ENCODE assay signal across 8 mouse cellular contexts in the genomic region with DNA sequence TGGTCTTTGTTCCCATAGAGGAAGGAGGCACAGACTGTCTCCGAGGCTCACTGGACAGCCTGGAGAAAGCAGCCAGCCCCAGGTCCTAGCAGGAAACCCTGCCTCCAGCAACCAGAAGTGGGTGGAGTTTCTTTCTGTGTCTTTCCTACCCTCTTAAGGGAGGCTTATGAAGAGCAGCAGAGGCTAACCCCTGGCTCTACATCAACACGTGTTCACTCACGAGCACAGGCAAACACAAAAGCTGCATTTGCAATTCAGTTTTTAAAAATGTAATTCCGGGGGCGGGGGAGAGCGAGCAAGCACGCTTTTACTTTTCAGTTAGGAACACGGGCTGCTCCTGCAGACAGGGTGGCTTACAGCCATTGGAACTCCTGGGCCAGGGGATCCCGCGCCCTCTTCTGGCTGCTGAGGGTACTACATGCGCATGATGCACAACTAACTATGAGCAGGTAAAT. TPM values are rescaled to one million over a fixed set of nuclear protein-coding genes. Genes with fewer than 3 reads are reported as not detected.
DNase-seq lines count a peak whose midpoint lies in the region; ATAC-seq and TF ChIP-seq lines count a peak whose summit lies in the region.

No protein-coding gene starts in this region.

- WGBS in bone marrow, adult 2 months: under 1% methylated on average over 11 of the region's 11 CpGs
- 2% methylated on average over 11 of the region's 11 CpGs for WGBS in heart, embryonic 10.5 days
- 1% methylated on average over 11 of the region's 11 CpGs for WGBS in kidney, embryonic 14.5 days
- 0% methylated on average over 11 of the region's 11 CpGs for WGBS in limb, embryonic 15.5 days
- WGBS in midbrain, embryonic 16.5 days: under 1% methylated on average over 11 of the region's 11 CpGs

- peak; percentile 61 for ATAC-seq in erythroblast, adult 5-6 weeks (replicated peaks; ENCODE audit: low FRiP score, poor library complexity, severe bottlenecking)
- ATAC-seq in kidney, embryonic 14.5 days (ENCODE audit: low FRiP score, low TSS enrichment): peak; percentile 68
- ATAC-seq in limb, embryonic 15.5 days (ENCODE audit: insufficient number of reproducible peaks, low FRiP score, low TSS enrichment, low read depth): 0 out of 2 replicates have a peak, but pooled peaks have one; percentile 36
- ATAC-seq in midbrain, embryonic 16.5 days: no peak

- TF ChIP-seq CTCF in bone marrow, adult 2 months (IDR thresholded peaks at IDR 0.05; ENCODE audit: control insufficient read depth, insufficient read depth, low read length): peak; percentile 93

- peak; percentile 64 for DNase-seq in 3T3-L1 (ENCODE audit: low read depth, low spot score)
- DNase-seq in heart, embryonic 10.5 days (ENCODE audit: low spot score): peak; percentile 91
- DNase-seq in spleen, postnatal 36 days (ENCODE audit: low spot score in 2 of 2): peak; percentile 71 to 78

- H3K27ac ChIP-seq in bone marrow, adult 2 months (ENCODE audit: control insufficient read depth, insufficient read depth, low read depth, low read length, poor library complexity): no peak overlapping the region
- peak overlapping the region; percentile 82 for H3K27ac ChIP-seq in heart, embryonic 10.5 days
- H3K27ac ChIP-seq in kidney, embryonic 14.5 days (ENCODE audit: low read depth, low read length): peak overlapping the region; percentile 63; the same call in 1 of the 2 replicates
- peak overlapping the region; percentile 81 for H3K27ac ChIP-seq in limb, embryonic 15.5 days
- H3K27ac ChIP-seq in midbrain, embryonic 16.5 days (ENCODE audit: low read length): no peak overlapping the region

- H3K4me3 ChIP-seq in bone marrow, adult 2 months (replicated peaks; ENCODE audit: control insufficient read depth, low read depth, low read length): peak overlapping the region; percentile 54
- H3K4me3 ChIP-seq in heart, embryonic 10.5 days: peak overlapping the region; percentile 53
- peak overlapping the region; percentile 36 for H3K4me3 ChIP-seq in kidney, embryonic 14.5 days (ENCODE audit: low read length)
- H3K4me3 ChIP-seq in limb, embryonic 15.5 days: peak overlapping the region; percentile 37
- no peak overlapping the region for H3K4me3 ChIP-seq in midbrain, embryonic 16.5 days (ENCODE audit: low read depth, low read length)

- no peaks in the 10 kb centered on the region for H3K9me3 ChIP-seq in heart, embryonic 10.5 days
- H3K9me3 ChIP-seq in kidney, embryonic 14.5 days (ENCODE audit: control insufficient read depth, low read length): no peaks in the 10 kb centered on the region
- H3K9me3 ChIP-seq in limb, embryonic 15.5 days: no peaks in the 10 kb centered on the region
- H3K9me3 ChIP-seq in midbrain, embryonic 16.5 days (replicated peaks; ENCODE audit: control insufficient read depth, low read length, poor library complexity, severe bottlenecking): no peaks in the 10 kb centered on the region

- H3K4me2 ChIP-seq in kidney, embryonic 14.5 days (replicated peaks; ENCODE audit: low read depth, low read length): peak overlapping the region; percentile 49
- H3K4me2 ChIP-seq in limb, embryonic 15.5 days: peak overlapping the region; percentile 51
- peak overlapping the region; percentile 26; the same call in 1 of the 2 replicates for H3K4me2 ChIP-seq in midbrain, embryonic 16.5 days (ENCODE audit: low read length)

- no peaks in the 10 kb centered on the region for H3K27me3 ChIP-seq in heart, embryonic 10.5 days (ENCODE audit: insufficient read depth, poor library complexity, severe bottlenecking)
- H3K27me3 ChIP-seq in kidney, embryonic 14.5 days (ENCODE audit: control insufficient read depth, insufficient read depth, low read length): no peaks in the 10 kb centered on the region
- H3K27me3 ChIP-seq in limb, embryonic 15.5 days: no peaks in the 10 kb centered on the region
- H3K27me3 ChIP-seq in midbrain, embryonic 16.5 days (ENCODE audit: control insufficient read depth, insufficient read depth, low read depth, low read length): 0 out of 2 replicates have a peak, but pooled peaks cover 2% of the 10 kb centered on the region

- peaks cover 14% of the 10 kb centered on the region for H3K36me3 ChIP-seq in heart, embryonic 10.5 days
- H3K36me3 ChIP-seq in kidney, embryonic 14.5 days (ENCODE audit: control insufficient read depth, insufficient read depth, low read length): peaks cover 3% of the 10 kb centered on the region; the same call in 1 of the 2 replicates
- 0 out of 2 replicates have a peak, but pooled peaks cover 11% of the 10 kb centered on the region for H3K36me3 ChIP-seq in limb, embryonic 15.5 days
- no peaks in the 10 kb centered on the region for H3K36me3 ChIP-seq in midbrain, embryonic 16.5 days (ENCODE audit: control insufficient read depth, insufficient read depth, low read length)

- H3K9ac ChIP-seq in kidney, embryonic 14.5 days (ENCODE audit: low read depth, low read length): 0 out of 2 replicates have a peak overlapping the region, but pooled peaks have one; percentile 24
- H3K9ac ChIP-seq in limb, embryonic 15.5 days: no peak overlapping the region
- H3K9ac ChIP-seq in midbrain, embryonic 16.5 days (ENCODE audit: low read depth, low read length): no peak overlapping the region

- peaks cover 1% of the 10 kb centered on the region; the same call in 1 of the 2 replicates for H3K4me1 ChIP-seq in bone marrow, adult 2 months (ENCODE audit: control insufficient read depth, insufficient read depth, low read length)
- H3K4me1 ChIP-seq in heart, embryonic 10.5 days: peaks cover 37% of the 10 kb centered on the region
- H3K4me1 ChIP-seq in kidney, embryonic 14.5 days (ENCODE audit: control insufficient read depth, insufficient read depth, low read length): peaks cover 4% of the 10 kb centered on the region; the same call in 1 of the 2 replicates
- peaks cover 37% of the 10 kb centered on the region for H3K4me1 ChIP-seq in limb, embryonic 15.5 days
- peaks cover 3% of the 10 kb centered on the region for H3K4me1 ChIP-seq in midbrain, embryonic 16.5 days (ENCODE audit: control insufficient read depth, insufficient read depth, low read length)

- TF ChIP-seq POLR2A in bone marrow, adult 2 months (IDR thresholded peaks at IDR 0.05; ENCODE audit: borderline replicate concordance, control insufficient read depth, low read depth, low read length): no peak

RNA-seq across cellular contexts. Expression of gene St6galnac6, which starts 3.1 kb away (rescaled TPM):
- 13.3 and 25.7 TPM in 2 replicates for polyA plus RNA-seq in bone marrow, adult 2 months (2011; ENCODE audit: insufficient read depth, insufficient read length, low replicate concordance, missing spikeins)
- total RNA-seq in erythroblast, adult 5-6 weeks (2015; ENCODE audit: low replicate concordance): 0.77 and 3.3 TPM in 2 replicates
- total RNA-seq in erythroblast, adult 5-6 weeks (2017; ENCODE audit: low replicate concordance): 2.1 and 2.5 TPM in 2 replicates
- 25.1 and 28.4 TPM in 2 replicates for polyA plus RNA-seq in heart, embryonic 10.5 days (2016; fragmentation: Nextera tagmentation; extraction: Ambion mirVana)
- 7.0 and 8.7 TPM in 2 replicates for polyA plus RNA-seq in kidney, embryonic 14.5 days (2014; fragmentation: Nextera tagmentation; extraction: Ambion mirVana)
- polyA plus RNA-seq in limb, embryonic 15.5 days (2015; fragmentation: Nextera tagmentation; extraction: Ambion mirVana): 24.7 and 27.1 TPM in 2 replicates
- 26.5 and 36.4 TPM in 2 replicates for polyA plus RNA-seq in midbrain, embryonic 16.5 days (2015; fragmentation: Nextera tagmentation; extraction: Ambion mirVana)

RNA-seq across cellular contexts. Expression of gene St6galnac4, which starts 15.7 kb away (rescaled TPM):
- 8.6 and 18.7 TPM in 2 replicates for polyA plus RNA-seq in bone marrow, adult 2 months (2011; ENCODE audit: insufficient read depth, insufficient read length, low replicate concordance, missing spikeins)
- total RNA-seq in erythroblast, adult 5-6 weeks (2015; ENCODE audit: low replicate concordance): 8.8 and 9.4 TPM in 2 replicates
- 3.8 and 4.9 TPM in 2 replicates for total RNA-seq in erythroblast, adult 5-6 weeks (2017; ENCODE audit: low replicate concordance)
- polyA plus RNA-seq in heart, embryonic 10.5 days (2016; fragmentation: Nextera tagmentation; extraction: Ambion mirVana): 39.8 and 49.0 TPM in 2 replicates
- 15.6 and 20.0 TPM in 2 replicates for polyA plus RNA-seq in kidney, embryonic 14.5 days (2014; fragmentation: Nextera tagmentation; extraction: Ambion mirVana)
- polyA plus RNA-seq in limb, embryonic 15.5 days (2015; fragmentation: Nextera tagmentation; extraction: Ambion mirVana): 33.8 and 44.2 TPM in 2 replicates
- polyA plus RNA-seq in midbrain, embryonic 16.5 days (2015; fragmentation: Nextera tagmentation; extraction: Ambion mirVana): 33.4 and 39.0 TPM in 2 replicates

RNA-seq across cellular contexts. Expression of gene Ak1, which starts 18.9 kb away (rescaled TPM):
- 4.0 and 9.1 TPM in 2 replicates for polyA plus RNA-seq in bone marrow, adult 2 months (2011; ENCODE audit: insufficient read depth, insufficient read length, low replicate concordance, missing spikeins)
- not detected in 2 replicates for total RNA-seq in erythroblast, adult 5-6 weeks (2015; ENCODE audit: low replicate concordance)
- not detected in 2 replicates for total RNA-seq in erythroblast, adult 5-6 weeks (2017; ENCODE audit: low replicate concordance)
- 179 and 305 TPM in 2 replicates for polyA plus RNA-seq in heart, embryonic 10.5 days (2016; fragmentation: Nextera tagmentation; extraction: Ambion mirVana)
- polyA plus RNA-seq in kidney, embryonic 14.5 days (2014; fragmentation: Nextera tagmentation; extraction: Ambion mirVana): 22.1 and 25.5 TPM in 2 replicates
- polyA plus RNA-seq in limb, embryonic 15.5 days (2015; fragmentation: Nextera tagmentation; extraction: Ambion mirVana): 46.9 and 132 TPM in 2 replicates
- polyA plus RNA-seq in midbrain, embryonic 16.5 days (2015; fragmentation: Nextera tagmentation; extraction: Ambion mirVana): 107 and 108 TPM in 2 replicates

RNA-seq across cellular contexts. Expression of gene 9430097D07Rik, which starts 27.1 kb away (rescaled TPM):
- polyA plus RNA-seq in bone marrow, adult 2 months (2011; ENCODE audit: insufficient read depth, insufficient read length, low replicate concordance, missing spikeins): not detected in 2 replicates
- total RNA-seq in erythroblast, adult 5-6 weeks (2015; ENCODE audit: low replicate concordance): not detected in 2 replicates
- not detected in 2 replicates for total RNA-seq in erythroblast, adult 5-6 weeks (2017; ENCODE audit: low replicate concordance)
- polyA plus RNA-seq in heart, embryonic 10.5 days (2016; fragmentation: Nextera tagmentation; extraction: Ambion mirVana): 0.09 and 0.15 TPM in 2 replicates
- 0.14 TPM in 1 of 2 replicates, not detected in the other for polyA plus RNA-seq in kidney, embryonic 14.5 days (2014; fragmentation: Nextera tagmentation; extraction: Ambion mirVana)
- polyA plus RNA-seq in limb, embryonic 15.5 days (2015; fragmentation: Nextera tagmentation; extraction: Ambion mirVana): not detected in 2 replicates
- 0.52 and 1.1 TPM in 2 replicates for polyA plus RNA-seq in midbrain, embryonic 16.5 days (2015; fragmentation: Nextera tagmentation; extraction: Ambion mirVana)

RNA-seq across cellular contexts. Expression of gene Pip5kl1, which starts 28.0 kb away (rescaled TPM):
- not detected in 2 replicates for polyA plus RNA-seq in bone marrow, adult 2 months (2011; ENCODE audit: insufficient read depth, insufficient read length, low replicate concordance, missing spikeins)
- total RNA-seq in erythroblast, adult 5-6 weeks (2015; ENCODE audit: low replicate concordance): not detected in 2 replicates
- total RNA-seq in erythroblast, adult 5-6 weeks (2017; ENCODE audit: low replicate concordance): 1.9 TPM in 1 of 2 replicates, not detected in the other
- 0.43 and 1.1 TPM in 2 replicates for polyA plus RNA-seq in heart, embryonic 10.5 days (2016; fragmentation: Nextera tagmentation; extraction: Ambion mirVana)
- polyA plus RNA-seq in kidney, embryonic 14.5 days (2014; fragmentation: Nextera tagmentation; extraction: Ambion mirVana): 1.8 and 2.3 TPM in 2 replicates
- polyA plus RNA-seq in limb, embryonic 15.5 days (2015; fragmentation: Nextera tagmentation; extraction: Ambion mirVana): 0.12 and 0.82 TPM in 2 replicates
- 14.5 and 17.1 TPM in 2 replicates for polyA plus RNA-seq in midbrain, embryonic 16.5 days (2015; fragmentation: Nextera tagmentation; extraction: Ambion mirVana)

Comparison
In these comparisons a context has a peak if more than half of its experiments do, and no peak if none do; other contexts are left out.
1. H3K27ac ChIP-seq: peak in heart, embryonic 10.5 days (single experiment), kidney, embryonic 14.5 days (single experiment) and limb, embryonic 15.5 days (single experiment); none in bone marrow, adult 2 months (single experiment) and midbrain, embryonic 16.5 days (single experiment).
2. Peak in every context shown above with its lines, with median percentiles within 50 percentile points of each other: DNase-seq and H3K4me2 ChIP-seq.